Mouse (Mus musculus): ENCODE data around the gene Pakap.

GRCm38 (mm10) chr4:57716735-57717134 is 148.8 kb downstream of the Pakap start:
- TF ChIP-seq EP300 (IDR thresholded peaks at IDR 0.05; ENCODE audit: low read depth) (no peak), CTCF (IDR thresholded peaks at IDR 0.05; ENCODE audit: low read depth) (no peak)

Data from liver, embryonic 14.5 days (tissue).